Mouse (Mus musculus): ENCODE measurements around the gene Tns4. TPM values are rescaled to one million over a fixed set of nuclear protein-coding genes. Genes with fewer than 3 reads are reported as not detected.

The Tns4 gene
- 0.11 TPM for polyA plus RNA-seq (2012; fragmentation: generic; extraction: Trizol)

- no peak for TF ChIP-seq MAX (IDR thresholded peaks at IDR 0.05; ENCODE audit: low read depth)
- no peak for TF ChIP-seq POLR2A (IDR thresholded peaks at IDR 0.05; ENCODE audit: insufficient read length, low read depth)
- no peak for TF ChIP-seq MYOG (IDR thresholded peaks at IDR 0.05; ENCODE audit: control insufficient read depth in 1 of 3, insufficient read depth in 1 of 3, insufficient read length in 2 of 3, low read depth in 2 of 3)
- TF ChIP-seq TCF12 (IDR thresholded peaks at IDR 0.05; ENCODE audit: insufficient read depth, poor library complexity, severe bottlenecking) = no peak
- Histone ChIP-seq H3ac (ENCODE audit: control insufficient read depth, insufficient read length) (no peak within 1 kb of the TSS), H3K4me3 (no peak within 1 kb of the TSS), H3K79me2 (ENCODE audit: control insufficient read depth, insufficient read depth) (no peaks in the 10 kb centered on the region), H3K27me3 (ENCODE audit: control insufficient read depth, insufficient read depth, insufficient read length) (no peaks in the 10 kb centered on the region), H3K36me3 (ENCODE audit: control insufficient read depth, insufficient read depth) (no peaks in the 10 kb centered on the region), H3K4me2 (ENCODE audit: low read depth) (no peak within 1 kb of the TSS)
Measured at GRCm38 (mm10) chr11:99089077-99089601, at the start of gene Tns4. Gene Tns4, minus strand, starts transcription at chr11:99089306.

- H3K27me3 ChIP-seq (ENCODE audit: control insufficient read depth, insufficient read depth, insufficient read length) = no peaks in the 10 kb centered on the region
- H3K36me3 ChIP-seq (ENCODE audit: control insufficient read depth, insufficient read depth) = no peaks in the 10 kb centered on the region
- no peak overlapping the region for H3K4me3 ChIP-seq
- no peak overlapping the region for H3ac ChIP-seq (ENCODE audit: control insufficient read depth, insufficient read length)
- H3K79me2 ChIP-seq (ENCODE audit: control insufficient read depth, insufficient read depth) = no peaks in the 10 kb centered on the region
- no peak overlapping the region for H3K4me2 ChIP-seq (ENCODE audit: low read depth)
- no peak for TF ChIP-seq POLR2A (IDR thresholded peaks at IDR 0.05; ENCODE audit: insufficient read length, low read depth)
- no peak for TF ChIP-seq CEBPB (IDR thresholded peaks at IDR 0.05; ENCODE audit: insufficient read depth, poor library complexity, severe bottlenecking)
- peak; percentile 71 for TF ChIP-seq TCF12 (IDR thresholded peaks at IDR 0.05; ENCODE audit: insufficient read depth, poor library complexity, severe bottlenecking)
- TF ChIP-seq TCF3 (IDR thresholded peaks at IDR 0.05; ENCODE audit: insufficient read length, low read depth) = peak; percentile 54
- TF ChIP-seq MYOG (IDR thresholded peaks at IDR 0.05; ENCODE audit: control insufficient read depth in 1 of 3, insufficient read depth in 1 of 3, insufficient read length in 2 of 3, low read depth in 2 of 3) = peak; percentile 27 to 92 (median 46)
- peak; percentile 28 to 95 (median 78) for TF ChIP-seq MYOD1 (IDR thresholded peaks at IDR 0.05; ENCODE audit: control insufficient read depth in 1 of 3, insufficient read length in 2 of 3, low read depth in 2 of 3)
Measured at GRCm38 (mm10) chr11:99137385-99137784, 48.3 kb upstream of the Tns4 start.

- no peak for TF ChIP-seq POLR2A (IDR thresholded peaks at IDR 0.05; ENCODE audit: insufficient read length, low read depth)
- no peak for TF ChIP-seq MAX (IDR thresholded peaks at IDR 0.05; ENCODE audit: low read depth)
- Histone ChIP-seq H3K4me2 (ENCODE audit: low read depth) (no peak overlapping the region), H3K36me3 (ENCODE audit: control insufficient read depth, insufficient read depth) (no peaks in the 10 kb centered on the region), H3K79me2 (ENCODE audit: control insufficient read depth, insufficient read depth) (no peaks in the 10 kb centered on the region), H3ac (ENCODE audit: control insufficient read depth, insufficient read length) (no peak overlapping the region), H3K27me3 (ENCODE audit: control insufficient read depth, insufficient read depth, insufficient read length) (no peaks in the 10 kb centered on the region), H3K4me3 (no peak overlapping the region)
Measured at GRCm38 (mm10) chr11:99136961-99137360, 47.9 kb upstream of the Tns4 start.

GRCm38 (mm10) chr11:99136361-99136760 is 47.3 kb upstream of the Tns4 start:
- Histone ChIP-seq H3K79me2 (ENCODE audit: control insufficient read depth, insufficient read depth) (no peaks in the 10 kb centered on the region), H3K4me2 (ENCODE audit: low read depth) (no peak overlapping the region), H3K4me3 (no peak overlapping the region), H3ac (ENCODE audit: control insufficient read depth, insufficient read length) (no peak overlapping the region), H3K27me3 (ENCODE audit: control insufficient read depth, insufficient read depth, insufficient read length) (no peaks in the 10 kb centered on the region), H3K36me3 (ENCODE audit: control insufficient read depth, insufficient read depth) (no peaks in the 10 kb centered on the region)
- no peak for TF ChIP-seq E2F4 (IDR thresholded peaks at IDR 0.05; ENCODE audit: insufficient read depth)
- TF ChIP-seq MYOG (IDR thresholded peaks at IDR 0.05; ENCODE audit: control insufficient read depth in 1 of 3, insufficient read depth in 1 of 3, insufficient read length in 2 of 3, low read depth in 2 of 3) = peak in 1 of 3 experiments; percentile 96
- TF ChIP-seq MYOD1 (IDR thresholded peaks at IDR 0.05; ENCODE audit: control insufficient read depth in 1 of 3, insufficient read length in 2 of 3, low read depth in 2 of 3) = peak in 2 of 3 experiments; percentile 44 to 87
- peak; percentile 74 for TF ChIP-seq TCF12 (IDR thresholded peaks at IDR 0.05; ENCODE audit: insufficient read depth, poor library complexity, severe bottlenecking)
- TF ChIP-seq TCF3 (IDR thresholded peaks at IDR 0.05; ENCODE audit: insufficient read length, low read depth) = no peak

- no peaks in the 10 kb centered on the region for H3K36me3 ChIP-seq (ENCODE audit: control insufficient read depth, insufficient read depth)
- H3K27me3 ChIP-seq (ENCODE audit: control insufficient read depth, insufficient read depth, insufficient read length) = no peaks in the 10 kb centered on the region
- H3K79me2 ChIP-seq (ENCODE audit: control insufficient read depth, insufficient read depth) = no peaks in the 10 kb centered on the region
- H3K4me2 ChIP-seq (ENCODE audit: low read depth) = no peak overlapping the region
- H3ac ChIP-seq (ENCODE audit: control insufficient read depth, insufficient read length) = no peak overlapping the region
- no peak for TF ChIP-seq POLR2A (IDR thresholded peaks at IDR 0.05; ENCODE audit: insufficient read length, low read depth)
- TF ChIP-seq TCF3 (IDR thresholded peaks at IDR 0.05; ENCODE audit: insufficient read length, low read depth) = no peak
- TF ChIP-seq E2F4 (IDR thresholded peaks at IDR 0.05; ENCODE audit: insufficient read depth) = no peak
- H3K4me3 ChIP-seq = no peak overlapping the region
Measured at GRCm38 (mm10) chr11:99135047-99135440, 45.9 kb upstream of the Tns4 start.

- Histone ChIP-seq H3K4me2 (ENCODE audit: low read depth) (no peak overlapping the region), H3ac (ENCODE audit: control insufficient read depth, insufficient read length) (no peak overlapping the region), H3K36me3 (ENCODE audit: control insufficient read depth, insufficient read depth) (no peaks in the 10 kb centered on the region), H3K79me2 (ENCODE audit: control insufficient read depth, insufficient read depth) (no peaks in the 10 kb centered on the region), H3K27me3 (ENCODE audit: control insufficient read depth, insufficient read depth, insufficient read length) (no peaks in the 10 kb centered on the region), H3K4me3 (no peak overlapping the region)
- TF ChIP-seq TCF3 (IDR thresholded peaks at IDR 0.05; ENCODE audit: insufficient read length, low read depth) (no peak), POLR2AphosphoS2 (IDR thresholded peaks at IDR 0.05; ENCODE audit: insufficient read length, low read depth) (no peak), SRF (IDR thresholded peaks at IDR 0.05; ENCODE audit: control insufficient read depth, insufficient read length, low read depth) (no peak), MYOD1 (IDR thresholded peaks at IDR 0.05; ENCODE audit: control insufficient read depth in 1 of 3, insufficient read length in 2 of 3, low read depth in 2 of 3) (no peak)
Measured at GRCm38 (mm10) chr11:99134266-99135046, 45.4 kb upstream of the Tns4 start.
